Mouse (Mus musculus) spleen, adult 12 weeks (tissue): ENCODE data around the gene Tnr.
"Not testable (repeated sequence)": the region's sequence is repeated elsewhere in the genome, so short reads cannot be mapped to it uniquely, and the experiment has no call there.

ENCODE experiments used
- DNase-seq: peaks from one replicate; pipeline ENCODE4 v3.0.0; 2022; ENCODE audit warnings: low spot score

Tnr gene

DNA sequence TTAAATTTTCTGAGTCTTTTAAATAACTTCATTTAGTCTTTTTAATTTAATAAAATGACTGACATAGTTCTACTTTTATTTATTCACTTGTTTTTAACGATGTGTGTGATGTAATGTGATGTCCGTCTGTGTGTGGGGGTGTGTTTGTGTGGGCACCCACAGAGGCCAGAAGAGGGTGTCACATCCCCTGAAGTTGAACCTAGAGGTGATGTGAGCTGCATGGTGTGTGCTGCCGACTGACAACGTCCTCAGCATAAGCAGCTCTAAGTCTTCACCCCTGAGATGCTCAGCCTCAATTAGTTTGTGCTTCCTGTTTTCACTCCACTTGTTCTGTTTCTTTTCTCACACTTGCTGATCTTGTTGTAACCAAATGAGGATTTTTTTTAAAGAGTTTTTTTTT is 439.8 kb downstream of the Tnr start:
- no peak for DNase-seq

DNA sequence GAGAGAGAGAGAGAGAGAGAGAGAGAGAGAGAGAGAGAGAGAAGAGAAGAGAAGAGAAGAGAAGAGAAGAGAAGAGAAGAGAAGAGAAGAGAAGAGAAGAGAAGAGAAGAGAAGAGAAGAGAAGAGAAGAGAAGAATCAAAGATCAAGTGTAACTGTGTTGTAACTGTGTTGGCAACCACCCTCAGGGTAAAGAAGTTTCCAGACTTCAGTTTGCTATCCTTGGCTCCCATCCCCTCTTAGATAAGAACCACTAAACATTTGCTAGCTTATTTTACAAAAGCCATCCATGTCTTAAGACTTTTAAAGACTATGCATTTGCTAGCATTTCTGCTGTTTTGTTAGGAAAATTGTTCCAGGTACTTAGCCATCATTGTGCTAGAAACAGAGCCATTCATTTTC is 442.7 kb downstream of the Tnr start:
- not testable (repeated sequence) for DNase-seq

DNA sequence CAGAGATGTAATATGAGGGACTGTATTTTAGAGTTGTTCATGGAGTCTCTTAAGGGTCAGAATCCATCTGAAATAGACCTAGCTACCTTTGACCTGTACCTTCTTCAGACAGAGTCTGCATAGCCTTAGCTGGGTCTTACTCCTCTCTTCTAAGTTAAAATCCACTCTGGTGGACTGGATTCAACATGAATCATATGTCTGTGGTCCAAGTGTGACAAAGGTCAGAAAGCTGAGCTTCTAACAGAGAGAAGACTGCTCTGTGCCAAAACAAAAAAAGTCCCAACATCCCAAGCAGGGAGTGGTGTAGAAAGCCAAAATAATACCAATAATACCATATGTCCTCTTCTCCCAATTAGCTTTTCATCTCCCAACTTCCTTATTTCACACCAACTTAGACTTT is 444.8 kb downstream of the Tnr start:
- no peak for DNase-seq

DNA sequence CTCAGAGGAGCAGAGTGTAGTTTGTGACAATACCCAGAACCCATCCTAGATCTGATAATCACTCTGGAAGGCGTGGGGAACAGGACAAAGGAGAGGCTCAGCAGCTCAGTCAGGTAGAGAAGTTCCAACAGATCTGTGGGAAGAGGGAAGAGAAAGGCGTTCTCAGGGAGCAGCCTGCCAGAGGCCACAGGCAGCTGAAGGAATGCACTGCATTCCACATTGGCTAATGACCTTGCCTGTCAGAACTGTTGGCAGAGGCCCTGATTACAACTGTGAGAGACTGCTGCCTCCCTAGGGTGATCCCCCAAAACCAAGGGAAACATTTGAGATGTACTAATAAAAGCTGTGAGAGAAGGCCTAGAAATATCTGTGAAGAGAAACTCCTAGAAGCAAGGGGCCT is 454.2 kb downstream of the Tnr start:
- DNase-seq = no peak

DNA sequence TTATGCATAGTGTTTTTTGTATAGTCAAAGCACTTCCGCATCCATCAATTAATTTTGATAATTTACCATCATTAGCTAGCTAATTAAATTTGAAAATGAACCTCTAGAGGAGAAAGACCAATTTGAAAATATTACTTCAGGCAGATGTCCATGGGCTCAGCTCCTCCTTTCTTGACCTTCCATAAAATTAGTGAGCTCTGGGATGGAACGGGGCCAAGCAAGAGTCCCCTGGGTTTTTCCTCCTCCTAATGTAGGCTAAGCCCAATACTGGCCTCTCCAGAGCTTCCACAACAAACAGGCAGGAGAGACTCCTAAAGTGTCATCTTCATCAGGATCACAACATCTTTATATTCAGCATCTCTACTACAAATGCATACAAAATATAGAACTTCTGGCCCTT is 455.5 kb downstream of the Tnr start:
- no peak for DNase-seq

DNA sequence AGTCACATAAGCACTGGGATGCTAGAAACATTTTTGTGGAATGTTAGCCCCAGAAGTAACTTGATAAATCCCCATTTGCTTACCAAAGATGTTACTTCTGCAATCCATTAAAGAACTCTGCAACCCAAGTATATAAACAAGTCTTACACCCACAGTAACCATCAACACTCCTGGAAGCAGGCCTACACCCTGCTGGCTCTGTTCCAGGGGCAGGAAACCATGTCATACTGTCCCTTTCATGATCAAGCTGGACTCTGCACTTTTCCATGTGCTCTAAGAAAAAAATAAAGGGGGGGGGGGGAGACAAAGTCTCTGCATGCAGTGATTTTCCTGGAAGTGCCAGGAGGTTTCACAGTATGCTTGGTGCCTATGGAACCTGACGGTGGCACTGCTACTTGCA is 456.8 kb downstream of the Tnr start:
- DNase-seq = no peak
